Mouse (Mus musculus): ENCODE data around the gene Usp51.

DNA sequence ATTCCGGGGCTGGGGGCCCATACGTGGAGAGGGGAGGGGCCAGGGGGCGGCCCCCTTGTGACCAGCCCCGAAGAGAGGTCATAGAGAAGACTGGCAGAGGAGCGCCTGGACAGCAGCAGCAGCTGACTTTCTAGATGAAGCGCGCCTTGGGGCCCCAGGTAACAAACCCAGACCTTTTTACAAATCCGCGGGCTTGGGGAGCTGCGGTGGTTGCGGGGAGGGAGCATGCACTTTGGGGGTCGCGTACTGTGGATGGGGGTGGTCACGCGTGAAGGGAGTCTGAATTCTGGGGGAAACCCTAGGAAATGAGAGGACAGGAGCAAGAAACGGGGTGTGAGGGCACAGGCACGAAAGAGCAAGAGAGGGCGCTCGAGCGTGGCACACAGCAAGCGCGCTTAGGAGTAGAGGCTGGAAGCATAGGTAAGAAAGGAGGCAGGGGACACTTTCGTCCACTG, at the start of gene Usp51:
- TF ChIP-seq HCFC1 (IDR thresholded peaks at IDR 0.05; ENCODE audit: borderline replicate concordance, insufficient read depth, low read length) (no peak), ZC3H11A (IDR thresholded peaks at IDR 0.05; ENCODE audit: borderline replicate concordance, low read depth, low read length) (no peak), CHD2 (IDR thresholded peaks at IDR 0.05; ENCODE audit: low read depth, low read length) (no peak), ZNF384 (IDR thresholded peaks at IDR 0.05; ENCODE audit: low read depth, low read length) (no peak), MAFK (IDR thresholded peaks at IDR 0.05; ENCODE audit: insufficient read depth, low read depth, low read length) (no peak)
